Mouse (Mus musculus): ENCODE data around the gene Bnip3.

GRCm38 (mm10) chr7:138913616-138914015, 4.3 kb upstream of the Bnip3 start:
- TF ChIP-seq CTCF (IDR thresholded peaks at IDR 0.05; ENCODE audit: control insufficient read depth, insufficient read depth, insufficient read length) (no peak), MYOG (IDR thresholded peaks at IDR 0.05; ENCODE audit: control insufficient read depth, extremely low read depth, insufficient read length) (no peak), CEBPB (IDR thresholded peaks at IDR 0.05; ENCODE audit: low read depth) (no peak), USF1 (IDR thresholded peaks at IDR 0.05; ENCODE audit: low read depth) (no peak)

Data from C2C12 (cell line).